Mouse (Mus musculus): ENCODE data around the gene Slc2a4.

DNA sequence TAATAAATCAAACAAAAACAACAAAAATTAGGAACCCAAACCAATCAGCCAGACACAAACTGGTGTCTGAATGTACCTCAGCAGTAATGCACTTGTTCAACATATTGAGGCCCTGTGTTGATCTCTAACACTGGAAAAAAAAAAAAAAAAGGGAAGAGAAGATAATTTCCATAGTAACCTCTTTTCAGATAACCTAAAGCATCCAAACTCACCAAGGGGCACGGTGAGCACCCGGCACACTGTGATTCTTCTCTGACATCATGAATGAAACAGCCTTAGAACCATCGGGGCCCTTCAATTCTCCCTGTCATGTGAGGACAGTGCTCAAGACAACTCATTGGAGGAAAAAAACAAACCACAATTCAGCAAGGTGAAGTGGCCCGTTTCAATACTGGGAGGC, 18.3 kb downstream of the Slc2a4 start:
- TF ChIP-seq CTCF (IDR thresholded peaks at IDR 0.05; ENCODE audit: control insufficient read depth, insufficient read depth, insufficient replicate concordance, low read depth, low read length) (no peak), POLR2A (IDR thresholded peaks at IDR 0.05; ENCODE audit: control insufficient read depth, low read depth, low read length) (no peak)

Data from testis, adult 2 months (tissue).